Mouse (Mus musculus) neural tube, embryonic 10.5 days (tissue): ENCODE measurements around the gene Comt.

Experiments
- DNase-seq: peaks from one replicate; pipeline ENCODE4 v3.0.0-alpha.2; 2017; ENCODE audit warnings: low spot score; ENCODE audit errors: extremely low spot score

Comt gene

DNA sequence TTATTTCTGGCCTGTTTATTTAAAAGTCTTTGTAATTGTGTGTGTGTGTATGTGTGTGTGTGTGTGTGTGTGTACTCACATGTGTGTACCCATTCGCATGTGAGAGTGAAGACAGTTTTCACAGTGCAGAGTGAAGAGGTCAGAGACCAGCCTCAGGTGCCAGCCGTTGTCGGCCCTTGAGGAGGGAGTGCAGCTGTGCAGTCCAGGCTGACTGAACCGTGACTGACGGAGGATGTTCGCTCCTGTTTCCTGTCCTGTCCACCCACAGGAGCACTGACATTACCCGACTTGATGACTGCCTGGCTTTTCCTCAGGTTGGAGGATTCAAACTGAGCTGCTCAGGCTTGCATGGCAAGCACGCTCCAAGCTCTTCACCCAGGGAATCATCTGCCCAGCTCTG lies 63.7 kb downstream of the Comt start:
- DNase-seq, result no peak

DNA sequence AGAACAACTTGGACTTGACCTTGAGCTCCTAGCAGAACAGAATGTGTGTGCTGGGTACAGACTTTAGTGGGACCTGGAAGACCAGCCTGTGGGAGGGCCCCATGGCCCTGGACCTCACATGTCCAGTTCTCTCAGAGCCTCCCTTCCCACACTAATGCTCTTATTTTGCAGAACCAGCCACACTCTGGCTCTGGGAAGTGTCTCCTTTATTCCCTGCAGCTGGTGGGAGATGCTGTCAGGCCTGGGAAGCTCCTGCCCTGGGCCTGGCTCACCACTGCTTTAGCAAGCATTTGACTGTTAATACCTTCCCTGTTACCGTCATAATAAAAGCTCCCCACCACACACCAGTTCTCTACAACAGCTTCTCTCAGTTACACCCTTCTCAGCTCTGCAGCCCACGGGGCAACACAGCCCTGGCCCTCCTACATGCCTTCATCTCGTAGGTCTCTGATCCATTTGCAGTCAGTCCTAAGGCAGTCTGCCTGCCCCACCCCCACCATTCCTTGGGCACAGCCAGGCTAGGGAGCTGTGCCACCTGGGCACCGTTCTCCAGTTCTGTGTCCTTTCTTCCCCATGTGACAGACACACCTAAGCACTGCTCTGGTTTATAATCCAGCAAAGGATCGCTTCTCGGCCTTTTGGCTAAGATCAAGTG lies 66.4 kb downstream of the Comt start:
- DNase-seq, result no peak

DNA sequence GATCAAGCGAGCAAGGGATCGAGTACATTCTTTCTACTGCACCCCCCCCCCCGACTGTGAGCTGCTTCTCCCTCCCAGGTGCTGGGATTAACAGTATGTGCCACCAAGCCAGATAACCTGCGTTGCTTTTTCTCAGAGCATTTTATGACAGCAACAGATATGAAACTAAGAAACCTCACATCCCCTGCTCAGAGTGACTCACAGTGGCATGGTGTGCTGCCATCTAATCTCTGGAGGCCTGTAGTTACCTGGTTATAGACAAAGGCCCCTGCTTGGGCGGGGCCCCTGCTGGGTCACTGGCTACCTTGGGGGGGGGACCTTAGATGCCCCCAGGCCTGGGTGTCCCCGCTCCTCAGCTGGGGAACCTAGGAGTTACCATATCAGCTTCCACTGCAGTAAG lies 68.7 kb downstream of the Comt start:
- DNase-seq, result no peak

DNA sequence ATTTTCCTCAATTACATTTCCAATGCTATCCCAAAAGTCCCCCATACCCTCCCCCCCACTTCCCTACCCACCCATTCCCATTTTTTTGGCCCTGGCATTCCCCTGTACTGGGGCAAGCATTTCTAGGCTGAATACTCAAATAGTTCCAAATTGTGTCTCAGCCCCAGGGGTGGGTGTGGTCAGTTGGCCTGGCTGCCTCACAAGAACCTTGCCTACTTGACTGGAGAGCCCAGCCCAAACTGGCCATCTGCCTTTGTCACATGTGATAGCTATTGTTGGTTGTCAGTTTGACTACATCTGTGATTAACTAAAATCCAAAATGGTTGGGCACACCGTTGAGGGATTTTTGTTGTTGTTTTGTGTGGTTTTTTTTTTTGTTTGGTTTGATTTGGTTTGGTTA lies 69.7 kb downstream of the Comt start:
- no peak for DNase-seq
